Mouse (Mus musculus): ENCODE results near the gene Iffo1. TPM values are rescaled to one million over a fixed set of nuclear protein-coding genes. Genes with fewer than 3 reads are reported as not detected.
"Not testable (repeated sequence)": the region's sequence is repeated elsewhere in the genome, so short reads cannot be mapped to it uniquely, and the experiment has no call there.

Iffo1 gene
- polyA plus RNA-seq, 1 experiment, result 28.6 TPM

GRCm38 (mm10) chr6:125160854-125161760 lies 16.1 kb downstream of the Iffo1 start:
- no peak for DNase-seq (ENCODE audit: low spot score)

- DNase-seq (ENCODE audit: low spot score), result not testable (repeated sequence)
Measured at GRCm38 (mm10) chr6:125161971-125162370, 16.9 kb downstream of the Iffo1 start.

GRCm38 (mm10) chr6:125162615-125163305 lies 17.7 kb downstream of the Iffo1 start:
- DNase-seq (ENCODE audit: low spot score), result not testable (repeated sequence)

- no peak for DNase-seq (ENCODE audit: low spot score)
Measured at GRCm38 (mm10) chr6:125163801-125164657, 19.0 kb downstream of the Iffo1 start.

DNA sequence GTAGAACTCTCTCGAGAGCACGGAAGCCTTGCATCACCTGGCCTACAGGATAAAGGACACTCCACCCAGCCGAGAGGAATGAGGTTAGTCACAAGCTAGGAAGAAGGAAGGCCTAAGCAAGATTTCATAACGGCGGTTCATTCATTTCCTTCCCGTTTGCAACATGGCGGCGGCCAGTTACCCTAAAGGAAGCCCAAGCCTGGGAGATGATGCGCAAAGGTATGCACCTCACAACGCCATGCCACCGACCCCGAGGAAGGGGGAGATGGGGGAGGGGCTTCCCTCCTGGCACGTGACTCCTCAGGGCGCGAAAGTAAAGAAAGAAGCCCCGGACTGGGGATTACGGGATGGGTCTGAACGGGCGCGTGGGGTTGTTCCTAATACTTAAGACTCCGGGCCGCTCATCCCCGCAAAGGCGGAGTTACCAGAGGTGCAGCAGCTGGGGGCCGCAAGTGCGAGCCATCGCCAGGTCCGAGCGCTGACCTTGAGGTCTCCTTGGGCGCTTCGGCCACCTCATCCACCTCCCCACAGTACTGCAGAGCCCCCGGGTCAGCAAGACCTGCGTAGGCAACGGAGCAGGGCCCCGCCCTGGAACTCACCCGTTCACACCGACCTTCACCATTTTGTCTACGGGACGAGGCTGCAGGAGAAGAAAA lies 19.8 kb downstream of the Iffo1 start:
- DNase-seq (ENCODE audit: low spot score), result peak; percentile 53

DNA sequence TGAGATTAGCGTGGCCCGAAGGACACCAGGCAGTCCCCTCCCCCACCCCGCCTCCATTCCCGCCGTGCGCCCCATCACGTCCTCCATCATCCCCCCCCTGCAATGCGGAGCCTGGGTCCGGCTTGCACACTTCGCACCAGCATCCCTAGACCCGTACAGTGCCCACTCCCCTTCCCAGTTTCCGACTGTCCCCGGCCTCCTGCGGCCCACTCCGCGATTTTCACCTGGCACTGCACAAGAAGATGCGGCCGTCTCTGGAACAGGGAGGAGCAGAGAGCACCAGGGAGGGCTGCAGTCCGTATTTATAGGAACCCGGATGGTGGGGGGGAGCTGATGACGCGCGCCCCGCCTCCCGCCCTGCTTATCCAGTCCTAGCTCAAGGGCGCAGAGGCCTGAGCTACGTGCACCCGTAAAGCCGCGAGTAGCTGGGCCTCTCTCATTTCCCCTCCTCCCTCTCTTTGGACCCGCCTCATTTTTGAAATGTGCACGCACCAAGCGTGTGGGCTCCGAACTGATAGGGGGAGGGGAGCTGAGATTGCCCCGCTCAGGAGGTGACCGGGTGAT lies 20.4 kb downstream of the Iffo1 start:
- peak; percentile 92 for DNase-seq (ENCODE audit: low spot score)

GRCm38 (mm10) chr6:125166051-125166751 lies 21.2 kb downstream of the Iffo1 start, which contains the start of gene Gapdh:
TSS of gene Gapdh (minus strand) at chr6:125166467.
- peak; percentile 70 for DNase-seq (ENCODE audit: low spot score)

GRCm38 (mm10) chr6:125166861-125167650 lies 22.0 kb downstream of the Iffo1 start:
- no peak for DNase-seq (ENCODE audit: low spot score)

DNA sequence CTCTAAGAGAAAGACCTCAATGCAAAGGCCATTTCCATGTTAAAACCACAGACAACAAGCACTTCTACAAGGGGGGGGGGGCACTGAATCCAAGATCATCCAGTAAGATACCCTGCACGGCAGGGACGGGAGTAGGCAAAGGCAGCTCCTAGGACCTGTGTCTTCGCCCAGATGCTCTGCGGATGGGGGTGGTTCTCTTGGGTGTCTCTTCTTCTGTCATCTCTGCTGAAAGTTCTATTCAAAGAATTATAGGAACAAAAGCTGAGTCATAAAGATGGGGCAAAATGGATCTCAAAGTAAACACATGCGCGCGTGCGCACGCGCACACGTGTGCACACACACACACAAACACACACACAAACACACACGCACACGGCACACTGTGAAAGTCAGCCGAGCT lies 23.0 kb downstream of the Iffo1 start:
- DNase-seq (ENCODE audit: low spot score), result no peak

- DNase-seq (ENCODE audit: low spot score), result no peak
Measured at GRCm38 (mm10) chr6:125170194-125170593, 25.2 kb downstream of the Iffo1 start.

DNA sequence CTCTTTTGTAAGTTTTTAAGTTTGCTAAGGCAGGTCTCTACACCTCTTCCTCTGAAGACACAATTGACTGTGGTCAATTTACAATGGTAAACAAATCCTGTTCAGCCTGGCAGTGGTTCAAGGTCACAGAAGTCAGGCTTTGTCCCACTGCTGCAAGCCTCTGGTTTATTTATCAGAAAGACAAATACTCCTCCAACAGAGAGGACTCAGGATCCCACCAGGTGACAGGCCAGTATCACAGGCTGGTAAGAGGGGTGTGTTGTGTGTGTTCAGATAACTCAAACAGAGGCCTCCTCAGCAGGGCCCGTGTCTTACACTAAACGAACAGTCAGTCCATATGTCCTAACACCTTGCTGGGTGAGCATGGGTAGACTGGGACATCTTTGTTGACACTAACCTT lies 27.4 kb downstream of the Iffo1 start:
- DNase-seq (ENCODE audit: low spot score), result no peak

DNA sequence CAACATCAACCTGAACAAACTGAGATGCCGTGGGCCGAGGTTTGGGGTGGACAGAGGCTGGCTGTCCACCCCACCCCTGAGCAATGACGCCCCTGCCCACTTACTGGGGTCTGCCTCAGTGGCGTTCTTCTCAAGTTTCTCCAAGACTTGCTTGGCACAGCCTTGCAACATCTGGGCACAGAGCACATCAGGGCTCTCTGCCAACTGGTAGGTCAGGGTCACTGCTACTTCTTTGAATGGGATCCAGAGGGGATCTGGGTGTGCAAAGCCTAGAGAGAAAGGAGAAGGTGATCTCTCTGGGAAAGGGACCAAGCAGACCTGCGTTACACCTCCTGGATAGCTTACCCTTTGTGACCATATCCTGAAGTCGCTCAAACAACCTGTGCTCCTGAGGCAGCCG lies 28.2 kb downstream of the Iffo1 start:
- no peak for DNase-seq (ENCODE audit: low spot score)

DNA sequence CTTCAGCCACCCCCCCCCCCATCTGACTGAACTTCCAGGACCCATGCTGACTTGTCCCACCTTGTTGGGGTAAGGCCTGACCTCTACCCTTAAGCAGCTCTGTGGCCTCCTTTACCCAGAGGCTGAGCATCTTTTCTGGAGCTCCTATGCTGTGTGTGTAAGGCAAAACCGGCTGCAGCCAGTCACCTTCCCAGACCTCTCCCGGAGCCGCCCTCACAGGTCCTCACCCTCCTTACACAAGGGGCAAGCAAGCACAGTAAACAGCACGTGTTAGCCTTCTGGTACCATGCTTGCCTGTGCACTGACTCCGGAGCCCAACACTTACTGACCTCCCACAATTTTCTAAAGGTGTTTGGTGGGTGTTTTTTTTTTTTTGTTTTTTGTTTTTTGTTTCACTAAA lies 30.4 kb downstream of the Iffo1 start:
- DNase-seq (ENCODE audit: low spot score), result no peak

- no peak for DNase-seq (ENCODE audit: low spot score)
Measured at GRCm38 (mm10) chr6:125179601-125180000, 34.6 kb downstream of the Iffo1 start.

- no peak for DNase-seq (ENCODE audit: low spot score)
Measured at GRCm38 (mm10) chr6:125182133-125182532, 37.1 kb downstream of the Iffo1 start.

DNA sequence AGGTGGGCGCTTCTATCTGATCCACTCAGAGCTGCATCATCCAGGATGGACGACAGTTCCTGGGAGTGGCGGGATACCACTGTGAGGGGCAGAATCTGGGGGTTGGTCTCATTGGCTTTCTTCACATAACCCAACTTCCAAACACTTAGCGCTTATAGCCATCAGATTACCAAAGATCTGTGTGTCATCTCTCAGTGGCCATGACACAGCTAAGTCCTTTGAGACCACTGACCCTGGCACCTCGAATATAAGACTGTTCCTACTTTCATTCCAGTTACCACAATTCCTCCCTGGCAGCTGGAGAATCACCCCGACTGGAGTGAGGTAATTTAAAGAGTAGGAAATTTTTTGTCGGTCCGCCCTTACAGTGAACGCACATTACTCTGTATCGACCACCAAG lies 41.2 kb downstream of the Iffo1 start:
- no peak for DNase-seq (ENCODE audit: low spot score)

GRCm38 (mm10) chr6:125190816-125191215 lies 45.8 kb downstream of the Iffo1 start:
- DNase-seq (ENCODE audit: low spot score), result no peak

DNA sequence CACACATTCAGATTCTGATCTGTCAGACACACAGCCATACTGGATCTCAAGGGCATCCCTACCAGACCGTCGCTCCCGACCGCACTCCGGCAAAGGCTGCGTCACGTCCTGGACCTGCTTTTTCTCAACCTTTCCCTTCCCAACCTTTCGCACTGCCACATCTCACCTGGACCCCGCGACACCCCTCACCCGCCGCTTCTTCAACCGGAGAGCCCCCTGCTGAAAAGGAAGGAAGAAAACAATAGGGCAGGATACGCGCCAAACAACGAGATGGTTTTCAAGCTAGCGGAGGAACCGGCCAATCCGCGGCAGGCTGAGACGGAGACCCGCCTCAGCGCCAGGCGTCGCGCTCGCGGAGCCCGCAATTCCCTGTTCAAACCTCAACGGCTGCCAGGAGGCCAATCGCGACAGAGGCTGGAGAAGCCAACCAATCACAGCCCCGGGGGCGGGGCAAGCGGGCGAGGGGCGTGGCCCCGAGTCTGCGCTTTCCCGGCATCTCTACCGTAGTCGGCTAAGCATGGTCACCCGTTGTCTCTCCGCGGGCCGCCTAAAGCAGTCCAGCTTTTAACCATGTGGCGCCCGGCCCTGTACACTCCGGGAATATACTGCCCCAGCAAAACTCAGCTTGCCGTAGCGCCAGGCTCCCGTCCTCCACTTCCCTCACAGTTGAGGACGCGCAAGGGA lies 46.4 kb downstream of the Iffo1 start, which contains the start of the genes Ncapd2 and Mrpl51:
Ncapd2 (minus strand) TSS at position 370 of the 684 bp plus-strand sequence.
Mrpl51 (plus strand) TSS at position 470 of the 684 bp plus-strand sequence.
- DNase-seq (ENCODE audit: low spot score), result peak; percentile 83

All from urinary bladder, adult 2 months (tissue).